9 mouse cellular contexts compared by ENCODE assay signal in genomic region chr4:148803636-148804035, GRCm38 (mm10). TPM values are rescaled to one million over a fixed set of nuclear protein-coding genes. Genes with fewer than 3 reads are reported as not detected.
DNase-seq lines count a peak whose midpoint lies in the region; ATAC-seq and TF ChIP-seq lines count a peak whose summit lies in the region.
"Had no signal": no experiment of that assay in that cellular context is flagged by ENCODE, and none has a peak within 500 bp of the region (broad histone marks: within the 10 kb centered on the region; RNA-seq: fewer than 3 reads in every experiment).

No protein-coding gene starts in this region.

- peak overlapping the region; percentile 74 for H3K4me3 ChIP-seq in heart, embryonic 11.5 days (ENCODE audit: low read depth, low read length)
- H3K4me3 ChIP-seq in cortical plate, adult 2 months (ENCODE audit: insufficient read depth, low read length), result peak overlapping the region; percentile 28; the same call in 1 of the 2 replicates
- H3K4me3 ChIP-seq in hindbrain, embryonic 16.5 days (ENCODE audit: low read length), result peak overlapping the region; percentile 61
- H3K4me3 ChIP-seq in midbrain, embryonic 15.5 days, result peak overlapping the region; percentile 59
- H3K4me3 ChIP-seq: erythroblast, embryonic 14.5 days had no signal

- peaks cover 9% of the 10 kb centered on the region for H3K4me1 ChIP-seq in heart, embryonic 11.5 days (ENCODE audit: control insufficient read depth, insufficient read depth, low read length)
- no peaks in the 10 kb centered on the region for H3K4me1 ChIP-seq in cortical plate, adult 2 months (ENCODE audit: control insufficient read depth, insufficient read depth, low read length)
- peaks cover 28% of the 10 kb centered on the region for H3K4me1 ChIP-seq in hindbrain, embryonic 16.5 days (ENCODE audit: control insufficient read depth, insufficient read depth, low read depth, low read length)
- peaks cover 41% of the 10 kb centered on the region for H3K4me1 ChIP-seq in midbrain, embryonic 15.5 days

- H3K9ac ChIP-seq in heart, embryonic 11.5 days (ENCODE audit: low read depth, low read length), result 0 out of 2 replicates have a peak overlapping the region, but pooled peaks have one; percentile 46
- H3K9ac ChIP-seq in hindbrain, embryonic 16.5 days (ENCODE audit: low read depth, low read length), result peak overlapping the region; percentile 29; the same call in 1 of the 2 replicates
- 0 out of 2 replicates have a peak overlapping the region, but pooled peaks have one; percentile 35 for H3K9ac ChIP-seq in midbrain, embryonic 15.5 days

- intact Hi-C loops in heart, postnatal 14 days (cut with DNase I), result loop anchor here (2.0 kb wide), 2 partner anchors 57 to 99 kb away; no protein-coding TSS in a partner anchor
- intact Hi-C loops in left cerebral cortex, postnatal 10 days (cut with DNase I), result no loop called here

- no peak for TF ChIP-seq POLR2A in cortical plate, adult 2 months (IDR thresholded peaks at IDR 0.05; ENCODE audit: extremely low read depth, insufficient read depth, low read length)

- H3K4me2 ChIP-seq in heart, embryonic 11.5 days, result peak overlapping the region; percentile 88
- peak overlapping the region; percentile 99 for H3K4me2 ChIP-seq in hindbrain, embryonic 16.5 days (ENCODE audit: low read length)
- peak overlapping the region; percentile 99 for H3K4me2 ChIP-seq in midbrain, embryonic 15.5 days

- 9% methylated on average over 10 of the region's 10 CpGs for WGBS in heart, embryonic 11.5 days (ENCODE audit: insufficient replicate concordance)
- 4% methylated on average over 10 of the region's 10 CpGs for WGBS in hindbrain, embryonic 16.5 days
- 5% methylated on average over 10 of the region's 10 CpGs for WGBS in midbrain, embryonic 15.5 days

- H3K9me3 ChIP-seq in heart, embryonic 11.5 days (replicated peaks; ENCODE audit: control insufficient read depth, low read length), result no peaks in the 10 kb centered on the region
- no peaks in the 10 kb centered on the region for H3K9me3 ChIP-seq in hindbrain, embryonic 16.5 days (ENCODE audit: control insufficient read depth, low read length)
- H3K9me3 ChIP-seq in midbrain, embryonic 15.5 days, result no peaks in the 10 kb centered on the region

- no peak for ATAC-seq in heart, embryonic 11.5 days (replicated peaks; ENCODE audit: insufficient number of reproducible peaks, low FRiP score, low TSS enrichment)
- ATAC-seq in hindbrain, embryonic 16.5 days, result no peak
- ATAC-seq in midbrain, embryonic 15.5 days (replicated peaks), result no peak

- 0 out of 2 replicates have a peak overlapping the region, but pooled peaks have one; percentile 29 for H3K27ac ChIP-seq in heart, embryonic 11.5 days (ENCODE audit: low read depth, low read length)
- H3K27ac ChIP-seq in cortical plate, adult 2 months (ENCODE audit: insufficient read depth, low read length), result no peak overlapping the region
- H3K27ac ChIP-seq in hindbrain, embryonic 16.5 days (ENCODE audit: low read depth, low read length), result no peak overlapping the region
- H3K27ac ChIP-seq in midbrain, embryonic 15.5 days, result no peak overlapping the region

- peaks cover 18% of the 10 kb centered on the region for H3K27me3 ChIP-seq in heart, embryonic 11.5 days (ENCODE audit: control insufficient read depth, insufficient read depth, low read length)
- peaks cover 19% of the 10 kb centered on the region for H3K27me3 ChIP-seq in hindbrain, embryonic 16.5 days (replicated peaks; ENCODE audit: control insufficient read depth, insufficient read depth, low read length)
- H3K27me3 ChIP-seq in midbrain, embryonic 15.5 days (replicated peaks), result peaks cover 66% of the 10 kb centered on the region

- H3K36me3 ChIP-seq in heart, embryonic 11.5 days (ENCODE audit: control insufficient read depth, insufficient read depth, low read length), result no peaks in the 10 kb centered on the region
- H3K36me3 ChIP-seq in hindbrain, embryonic 16.5 days (ENCODE audit: control insufficient read depth, insufficient read depth, low read length), result no peaks in the 10 kb centered on the region
- H3K36me3 ChIP-seq in midbrain, embryonic 15.5 days (replicated peaks), result no peaks in the 10 kb centered on the region

- TF ChIP-seq CTCF in cortical plate, adult 2 months (IDR thresholded peaks at IDR 0.05; ENCODE audit: extremely low read depth, insufficient read depth, low read length), result no peak

- DNase-seq in heart, postnatal 14 days, result no peak
- DNase-seq in left cerebral cortex, postnatal 10 days (ENCODE audit: extremely low spot score in 1 of 2, low spot score in 2 of 2), result no peak
- no peak for DNase-seq in spleen, postnatal 14 days (ENCODE audit: low spot score in 2 of 2)
- DNase-seq in layer of hippocampus, adult 9-10 months (ENCODE audit: low spot score), result no peak

RNA-seq across cellular contexts. Expression of gene Casz1, which starts 0.6 kb away (rescaled TPM):
- 15.1 and 19.9 TPM in 2 replicates for polyA plus RNA-seq in heart, embryonic 11.5 days (2014; fragmentation: Nextera tagmentation; extraction: Ambion mirVana)
- total RNA-seq in heart, postnatal 14 days (2021), result 10 to 100 TPM; 48.1 to 53.1 TPM
- polyA plus RNA-seq in cortical plate, adult 2 months (2012; rRNA removed), result 0.59 and 0.69 TPM in 2 replicates
- 4.4 and 5.6 TPM in 2 replicates for polyA plus RNA-seq in hindbrain, embryonic 16.5 days (2015; fragmentation: Nextera tagmentation; extraction: Ambion mirVana)
- polyA plus RNA-seq in midbrain, embryonic 15.5 days (2015; fragmentation: Nextera tagmentation; extraction: Ambion mirVana), result 2.8 and 2.9 TPM in 2 replicates
- 1 to 10 TPM; 1.1 to 1.6 TPM for total RNA-seq in left cerebral cortex, postnatal 10 days (2021)
